Mouse (Mus musculus) gastrocnemius, adult 18-20 months (tissue): ENCODE measurements around the gene Map2k2. TPM values are rescaled to one million over a fixed set of nuclear protein-coding genes. Genes with fewer than 3 reads are reported as not detected.
"Not testable (repeated sequence)": the region's sequence is repeated elsewhere in the genome, so short reads cannot be mapped to it uniquely, and the experiment has no call there.

Experiments used
- DNase-seq: peaks from one replicate; pipeline ENCODE4 v3.0.0; 2021; ENCODE audit warnings: low spot score
- total RNA-seq, 2 experiments: library from RNA; stranded (reverse); gene quantifications; 2 replicates each; pipeline ENCODE4 v1.2.3; 2021

The Map2k2 gene
- total RNA-seq, 2 experiments from 2014 or later, result 173 to 189 TPM

DNA sequence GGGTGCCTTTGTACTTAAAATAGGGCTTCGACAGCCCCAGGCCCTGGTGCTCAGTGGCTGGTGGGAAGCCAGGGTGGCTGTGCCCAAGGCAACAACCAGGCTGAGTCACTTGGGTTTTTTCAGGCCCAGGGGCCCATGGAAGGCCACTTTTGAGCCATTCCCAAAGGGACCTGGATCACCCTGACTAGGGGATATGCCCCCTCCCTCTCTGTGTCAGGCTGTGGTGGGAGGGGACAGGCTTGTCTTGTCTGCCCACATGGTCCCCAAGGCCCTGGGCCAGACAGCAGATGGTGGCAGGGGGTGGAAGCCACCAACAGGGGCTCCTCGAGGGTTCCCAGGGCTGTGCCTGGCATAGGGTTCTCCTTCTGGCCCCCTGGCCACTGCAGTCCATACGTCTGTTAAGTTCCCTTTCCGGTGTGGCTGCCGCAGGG is 36.9 kb downstream of the Map2k2 start:
- DNase-seq, result no peak

DNA sequence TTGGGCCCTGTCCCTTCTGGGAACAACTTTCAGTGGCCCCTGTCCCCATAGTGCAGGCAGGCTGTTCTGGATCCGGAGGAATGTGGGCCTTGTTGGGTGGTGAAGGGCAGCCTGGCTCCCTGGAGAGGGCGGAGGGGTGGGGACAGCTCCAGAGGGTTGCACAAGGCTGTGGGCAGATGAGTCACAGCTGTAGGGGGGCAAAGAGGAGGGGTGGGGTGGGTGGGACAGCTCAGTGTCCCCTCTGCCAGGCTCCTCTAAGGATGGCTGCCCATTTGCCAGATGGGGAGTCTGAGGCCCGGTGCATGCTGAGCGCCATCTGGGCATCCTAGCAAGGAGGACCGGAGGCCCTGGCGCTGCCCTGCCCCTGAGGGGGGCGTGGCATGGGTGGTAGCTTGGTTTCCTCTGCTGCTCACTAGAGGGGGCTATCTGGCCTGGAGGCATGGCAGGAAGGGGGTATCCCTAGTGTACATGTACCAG is 37.5 kb downstream of the Map2k2 start:
- no peak for DNase-seq

DNA sequence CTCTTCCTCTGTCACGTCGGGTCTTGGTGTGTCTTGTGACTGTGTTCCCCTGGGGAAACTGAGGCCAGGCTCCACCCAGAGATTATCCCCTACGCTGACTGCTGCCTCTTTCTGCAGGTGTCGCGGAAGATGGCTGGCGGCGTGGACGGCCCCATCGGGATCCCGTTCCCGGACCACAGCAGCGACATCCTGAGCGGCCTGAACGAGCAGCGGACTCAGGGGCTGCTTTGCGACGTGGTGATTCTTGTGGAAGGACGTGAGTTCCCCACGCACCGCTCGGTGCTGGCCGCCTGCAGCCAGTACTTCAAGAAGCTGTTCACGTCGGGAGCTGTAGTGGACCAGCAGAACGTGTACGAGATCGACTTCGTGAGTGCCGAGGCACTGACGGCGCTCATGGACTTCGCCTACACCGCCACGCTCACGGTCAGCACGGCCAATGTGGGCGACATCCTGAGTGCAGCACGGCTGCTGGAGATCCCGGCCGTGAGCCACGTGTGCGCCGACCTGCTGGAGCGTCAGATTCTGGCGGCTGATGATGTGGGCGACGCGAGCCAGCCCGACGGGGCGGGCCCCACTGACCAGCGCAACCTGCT is 38.2 kb downstream of the Map2k2 start:
- no peak for DNase-seq

DNA sequence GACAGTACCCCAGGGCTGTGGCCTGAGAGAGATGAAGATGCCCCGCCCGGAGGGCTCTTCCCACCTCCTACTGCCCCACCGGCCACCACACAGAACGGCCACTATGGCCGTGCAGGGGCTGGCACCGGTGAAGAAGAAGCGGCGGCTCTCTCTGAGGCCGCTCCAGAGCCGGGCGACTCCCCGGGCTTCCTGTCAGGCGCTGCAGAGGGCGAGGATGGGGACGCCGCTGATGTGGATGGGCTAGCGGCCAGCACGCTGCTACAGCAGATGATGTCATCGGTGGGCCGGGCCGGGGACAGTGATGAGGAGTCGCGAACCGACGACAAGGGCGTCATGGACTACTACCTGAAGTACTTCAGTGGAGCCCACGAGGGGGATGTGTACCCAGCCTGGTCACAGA is 39.0 kb downstream of the Map2k2 start:
- no peak for DNase-seq

DNA sequence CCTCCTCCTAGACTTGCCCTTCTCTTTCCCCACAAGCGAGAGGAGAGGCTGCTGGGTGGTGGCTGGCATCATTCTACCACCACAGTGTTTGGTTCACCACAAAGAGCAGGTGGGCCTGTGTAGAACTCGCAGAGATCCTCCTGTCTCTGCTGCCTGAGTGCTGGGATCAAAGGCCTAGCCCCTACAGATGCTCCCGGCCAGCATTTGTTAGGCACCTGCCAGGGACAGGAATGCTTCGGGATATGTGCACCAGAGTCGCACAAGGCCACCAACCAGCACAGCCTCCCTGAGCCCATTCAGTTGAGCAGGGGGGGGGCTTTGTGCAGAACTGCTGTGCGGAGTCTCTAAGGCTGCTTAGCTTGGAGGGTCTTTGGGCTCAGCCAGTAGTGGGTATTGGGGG is 39.6 kb downstream of the Map2k2 start:
- no peak for DNase-seq

DNA sequence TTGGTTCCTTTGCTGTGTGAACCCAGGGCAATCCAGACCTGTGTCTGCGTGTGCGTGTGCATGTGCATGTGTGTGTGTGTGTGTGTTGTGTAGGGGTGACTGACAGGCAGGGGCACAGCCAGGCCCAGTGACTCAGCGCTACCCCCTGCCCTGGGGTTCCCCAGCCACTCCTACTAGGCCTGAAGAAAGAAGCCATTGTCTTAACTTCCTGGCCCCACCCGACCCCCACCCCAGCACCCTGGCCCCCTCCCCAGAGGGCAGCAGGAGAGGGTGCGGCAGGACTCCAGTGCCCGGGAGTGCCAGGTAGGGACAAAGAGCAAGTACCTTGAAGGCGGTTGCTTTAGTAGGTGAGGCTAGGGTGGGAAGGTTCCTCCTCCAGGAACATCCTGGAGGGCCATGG is 40.1 kb downstream of the Map2k2 start:
- no peak for DNase-seq

DNA sequence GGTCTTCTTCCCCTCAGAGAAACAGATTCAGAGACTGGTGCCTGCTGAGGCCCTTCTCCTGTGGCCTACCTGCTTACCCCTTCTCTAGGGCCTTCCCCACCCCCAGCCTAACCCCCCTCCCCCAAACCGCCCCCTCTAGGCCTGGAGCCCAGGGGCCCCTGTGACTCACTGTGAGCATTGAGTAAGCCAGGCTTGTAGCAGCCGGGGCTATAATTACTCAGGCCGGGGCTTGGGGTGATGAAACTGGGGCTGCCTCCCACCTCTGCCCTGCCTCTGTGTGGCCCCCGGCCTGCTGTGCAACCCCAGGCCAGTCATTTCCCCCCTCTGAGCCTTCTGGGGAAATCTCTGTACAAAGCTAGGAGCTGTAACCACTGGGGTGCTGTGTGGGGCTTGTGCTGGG is 40.6 kb downstream of the Map2k2 start:
- DNase-seq, result no peak

DNA sequence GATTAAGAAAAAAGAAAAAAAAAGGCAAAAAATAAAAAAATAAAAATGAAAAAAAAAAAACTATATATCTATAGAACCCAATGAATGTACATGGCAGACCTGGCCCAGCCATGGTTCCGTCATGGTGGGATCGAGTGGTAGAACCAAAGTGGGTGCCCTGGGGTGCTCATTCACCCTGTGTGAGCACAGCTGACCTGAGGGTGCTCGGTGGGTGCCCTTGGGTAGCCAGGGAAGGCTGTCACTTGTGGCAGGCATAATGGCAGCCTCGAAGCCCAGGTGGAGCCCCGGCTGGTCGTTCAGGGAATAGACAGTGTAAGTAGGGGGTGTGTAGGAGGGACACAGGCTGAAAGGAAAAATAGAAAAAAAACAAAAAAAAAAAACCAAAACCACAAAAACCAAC is 45.5 kb downstream of the Map2k2 start:
- DNase-seq, result no peak

DNA sequence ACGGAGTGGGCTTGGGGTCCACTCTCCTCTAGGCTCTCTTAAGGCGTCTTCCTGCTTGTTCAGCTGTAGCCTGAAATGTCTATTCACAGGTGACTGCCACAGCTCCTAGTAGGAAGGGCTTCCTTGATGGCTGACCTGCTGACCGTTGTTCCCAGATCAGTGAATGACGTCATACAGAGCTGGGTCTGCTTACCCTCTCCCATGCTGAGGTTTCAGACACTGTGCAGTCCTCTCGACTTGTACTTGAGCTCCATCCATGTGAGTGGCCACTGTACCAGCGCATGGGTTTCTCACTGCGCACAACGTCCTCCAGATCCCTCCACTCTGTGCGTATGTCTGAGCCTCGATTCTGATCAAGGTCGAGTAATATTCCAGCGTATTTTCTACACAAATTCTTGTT is 46.9 kb downstream of the Map2k2 start:
- no peak for DNase-seq

DNA sequence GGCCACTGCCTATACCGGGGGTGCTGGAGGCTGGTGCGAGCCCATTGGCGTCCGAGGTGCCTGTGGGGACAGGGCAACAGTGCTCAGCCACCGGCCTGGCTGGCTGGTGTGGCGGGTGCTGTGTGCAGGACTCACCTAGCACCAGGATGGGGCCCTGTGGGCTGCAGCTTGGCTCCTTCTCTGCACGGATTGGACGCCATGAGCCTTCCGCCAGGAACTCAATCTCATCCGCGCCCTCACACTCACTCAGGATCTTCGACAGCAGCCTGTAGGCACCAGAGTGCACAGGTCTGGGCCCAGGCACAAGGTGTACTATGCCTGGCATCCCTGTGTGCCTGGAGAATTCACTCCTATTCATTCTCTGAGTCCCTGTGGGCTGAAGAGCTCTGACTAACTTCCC is 48.6 kb downstream of the Map2k2 start:
- no peak for DNase-seq

DNA sequence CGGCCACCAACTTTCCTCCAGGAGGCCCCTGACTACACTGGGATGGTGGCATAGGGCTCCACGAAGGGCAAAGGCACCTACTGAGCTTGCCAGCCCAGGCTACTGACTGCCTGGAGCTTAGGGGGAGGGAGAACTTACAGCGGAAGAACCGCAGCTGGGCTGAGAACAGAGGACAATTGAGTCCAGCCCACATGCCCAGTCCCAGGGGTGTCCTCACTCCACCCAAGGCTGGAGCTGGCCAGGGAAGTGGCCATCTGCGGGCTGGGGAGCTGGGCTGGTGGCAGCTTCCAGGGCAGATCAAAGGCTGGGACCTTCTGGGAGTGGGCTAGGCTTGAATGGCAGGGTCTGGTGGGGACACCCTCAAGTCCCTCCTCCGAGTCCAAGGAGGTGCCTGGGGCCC is 49.0 kb downstream of the Map2k2 start:
- DNase-seq, result no peak

DNA sequence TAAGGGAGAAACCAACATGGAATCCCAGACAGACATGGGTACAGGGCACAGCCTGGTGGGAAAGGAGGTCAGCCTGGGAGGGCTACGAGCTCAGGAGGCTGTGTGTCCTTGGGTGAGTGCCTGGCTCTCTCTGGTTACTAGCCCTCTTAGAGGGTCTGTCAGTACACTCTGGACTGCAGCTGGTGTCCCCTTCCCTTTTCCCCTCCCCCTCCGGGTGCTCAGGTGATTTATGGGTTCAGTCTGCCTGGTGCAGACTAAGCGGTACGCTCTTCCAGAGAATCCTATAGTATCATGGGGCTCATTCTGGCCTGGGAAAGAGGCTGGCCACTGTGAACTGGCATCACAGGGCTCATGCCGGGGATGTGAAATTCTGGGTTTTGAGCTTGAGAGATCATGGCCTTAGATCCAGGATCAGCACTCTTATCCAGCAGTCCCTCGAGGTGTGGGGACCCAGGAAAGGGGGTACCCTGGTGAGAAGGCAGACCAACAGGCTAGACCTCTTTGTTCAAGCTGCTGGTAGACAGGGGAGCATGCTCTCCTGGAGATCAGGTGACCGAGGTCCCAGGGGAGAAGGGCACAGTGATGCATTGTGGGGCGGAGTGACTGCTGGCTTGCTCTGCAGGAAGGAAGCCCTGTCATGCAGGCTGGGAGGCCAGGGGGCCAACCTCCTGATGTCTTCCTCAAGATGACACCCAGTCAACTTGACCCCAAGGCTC is 56.0 kb downstream of the Map2k2 start:
- DNase-seq, result no peak

DNA sequence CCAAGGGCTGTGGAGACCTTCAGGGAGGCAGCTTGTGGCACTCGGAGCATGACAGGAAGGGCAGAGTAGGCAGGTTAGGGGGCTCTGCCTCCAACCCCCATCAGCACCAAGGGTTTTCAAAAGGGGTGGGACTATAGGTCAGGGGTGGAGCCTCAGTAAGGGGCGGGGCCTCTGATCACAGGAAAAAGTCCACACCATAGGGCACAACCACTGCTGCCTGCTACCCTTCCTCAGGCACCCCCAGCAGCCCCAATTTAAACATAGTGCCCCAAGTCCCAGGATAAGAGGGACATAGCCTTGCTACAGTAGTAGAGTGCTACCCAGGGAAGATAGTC is 56.6 kb downstream of the Map2k2 start:
- no peak for DNase-seq

DNA sequence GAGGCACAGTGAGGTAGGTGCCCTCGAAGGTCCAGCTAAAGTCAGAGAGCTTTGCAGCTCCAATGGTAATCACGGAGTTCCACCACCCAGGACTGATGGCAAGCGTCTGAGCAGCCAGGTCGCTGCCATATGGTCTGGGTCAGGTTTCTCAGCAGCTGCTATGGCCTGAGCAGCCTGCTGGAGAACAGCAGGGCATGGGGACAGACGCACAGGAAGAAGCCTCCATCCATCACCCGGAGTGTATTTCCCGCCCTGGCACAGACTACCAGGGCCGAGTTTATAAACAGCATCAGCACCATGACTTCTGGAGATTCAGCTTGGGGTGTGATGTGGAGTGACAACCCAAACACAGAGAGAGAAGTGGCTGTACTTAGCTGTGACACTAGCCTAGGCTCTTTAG is 59.4 kb downstream of the Map2k2 start:
- no peak for DNase-seq

DNA sequence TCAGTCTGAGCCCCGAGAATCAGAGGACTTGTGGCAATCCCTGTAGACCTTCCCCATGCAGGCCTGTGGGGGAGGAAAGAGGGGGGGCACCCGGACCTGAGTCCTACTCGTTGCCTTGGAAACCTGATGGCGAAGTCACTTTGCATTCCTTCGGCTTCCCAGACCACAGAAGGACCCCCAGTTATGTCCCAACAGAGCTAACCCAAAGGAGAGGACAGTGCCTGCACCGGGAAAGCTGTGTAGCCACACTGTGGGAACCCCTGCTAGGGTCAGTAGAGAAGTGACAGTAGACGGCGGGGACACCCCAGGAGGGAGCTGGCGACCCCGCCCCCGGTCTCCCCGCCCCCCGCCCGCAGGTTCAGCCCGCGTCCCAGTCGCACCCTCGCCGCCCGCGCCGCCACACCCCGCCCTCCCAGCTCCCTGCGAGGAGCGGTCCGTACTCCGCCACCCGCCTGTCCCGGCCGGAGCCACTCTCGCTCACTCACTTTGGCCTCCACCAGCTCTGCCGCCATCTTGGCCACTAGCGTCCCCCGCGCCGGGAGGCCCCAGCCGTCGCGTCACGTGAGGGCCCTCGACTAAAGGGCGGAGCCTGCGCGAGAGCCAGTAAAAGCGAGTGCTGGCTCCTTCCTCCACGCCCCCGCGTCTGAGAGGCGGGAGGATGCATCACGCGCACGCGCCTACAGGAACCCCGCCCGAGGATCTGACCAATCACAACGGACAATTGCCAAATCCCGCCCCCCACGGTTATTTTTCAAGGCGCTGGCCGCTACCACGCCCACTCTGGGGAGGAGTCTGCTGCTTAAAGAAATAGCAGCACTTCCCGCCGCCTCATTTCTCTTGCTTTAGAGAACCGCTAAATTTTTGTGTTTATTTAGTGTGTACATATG is 61.7 kb downstream of the Map2k2 start, which contains the start of gene Pias4:
Gene Pias4, minus strand, starts transcription at position 724 of the 887 bp plus-strand sequence.
- peak; percentile 100 for DNase-seq

DNA sequence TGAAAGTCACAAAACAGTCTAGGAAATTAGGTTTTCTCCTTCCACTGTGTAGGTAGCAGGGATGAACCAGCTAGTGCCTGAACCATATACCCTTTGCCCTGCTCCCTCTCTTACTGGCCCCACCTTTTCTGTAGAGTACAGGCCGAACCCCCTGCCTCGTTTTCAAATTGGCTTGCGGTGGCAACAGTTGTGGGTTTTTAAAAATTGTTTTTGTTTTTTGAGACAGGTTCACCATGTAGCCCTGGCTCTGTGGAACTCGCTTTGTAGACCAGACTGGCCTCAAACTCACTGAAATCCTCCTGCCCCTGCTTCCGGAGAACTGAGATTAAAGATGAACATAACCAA is 62.3 kb downstream of the Map2k2 start:
- DNase-seq, result no peak

DNA sequence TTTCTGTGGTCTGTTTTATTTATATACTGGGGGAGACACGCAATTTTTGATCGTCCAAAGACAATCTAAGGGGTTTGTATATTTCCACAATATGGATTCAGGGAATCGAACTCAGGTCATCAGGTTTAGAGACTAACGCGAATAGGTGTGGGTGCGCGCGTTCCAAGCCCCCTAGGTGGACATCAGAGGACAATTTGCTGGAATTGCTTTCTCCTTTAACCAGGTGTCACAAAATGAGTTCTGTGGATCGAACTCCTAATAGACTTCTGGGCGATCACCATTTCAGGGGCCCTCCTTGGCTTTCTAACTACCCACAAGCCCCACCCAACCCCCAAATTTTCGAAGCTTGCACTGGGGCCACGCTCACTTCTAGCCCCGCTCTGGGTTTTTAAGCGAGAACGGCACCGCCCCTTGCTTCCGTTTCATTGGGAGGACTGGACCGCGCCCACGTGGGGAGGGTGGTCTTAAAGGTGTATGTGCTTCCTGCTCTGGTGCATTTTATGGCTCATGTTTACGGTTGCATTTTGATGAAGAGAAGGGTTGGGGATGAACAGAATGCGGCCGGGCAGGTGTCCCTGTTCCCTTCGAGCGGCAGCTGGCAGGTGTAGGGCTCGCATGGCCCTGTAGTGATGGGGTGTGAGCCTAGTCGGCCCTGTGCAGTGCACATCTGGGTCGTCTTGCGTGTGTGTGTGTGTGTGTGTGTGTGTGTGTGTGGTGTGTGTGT is 63.0 kb downstream of the Map2k2 start:
- DNase-seq, result peak; percentile 88

DNA sequence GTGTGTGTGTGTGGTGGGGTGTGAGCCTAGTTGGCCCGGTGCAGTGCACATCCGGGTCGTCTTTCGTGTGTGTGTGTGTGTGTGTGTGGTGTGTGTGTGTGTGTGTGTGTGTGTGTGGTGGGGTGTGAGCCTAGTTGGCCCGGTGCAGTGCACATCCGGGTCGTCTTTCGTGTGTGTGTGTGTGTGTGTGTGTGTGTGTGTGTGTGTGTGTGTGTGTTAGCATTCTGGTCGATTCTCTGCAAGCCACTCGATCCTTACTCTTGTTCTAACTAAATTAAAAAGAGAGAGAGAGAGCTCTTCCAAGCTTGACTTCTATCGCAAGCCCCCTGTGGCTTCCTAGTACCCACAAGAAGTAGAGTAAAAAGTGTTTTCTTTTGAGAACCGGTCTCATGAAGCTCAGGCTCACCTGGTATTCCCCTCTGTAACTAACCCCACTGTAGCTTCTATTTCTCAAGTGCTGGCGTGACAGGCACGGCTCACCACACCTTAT is 63.7 kb downstream of the Map2k2 start:
- DNase-seq, result not testable (repeated sequence)

DNA sequence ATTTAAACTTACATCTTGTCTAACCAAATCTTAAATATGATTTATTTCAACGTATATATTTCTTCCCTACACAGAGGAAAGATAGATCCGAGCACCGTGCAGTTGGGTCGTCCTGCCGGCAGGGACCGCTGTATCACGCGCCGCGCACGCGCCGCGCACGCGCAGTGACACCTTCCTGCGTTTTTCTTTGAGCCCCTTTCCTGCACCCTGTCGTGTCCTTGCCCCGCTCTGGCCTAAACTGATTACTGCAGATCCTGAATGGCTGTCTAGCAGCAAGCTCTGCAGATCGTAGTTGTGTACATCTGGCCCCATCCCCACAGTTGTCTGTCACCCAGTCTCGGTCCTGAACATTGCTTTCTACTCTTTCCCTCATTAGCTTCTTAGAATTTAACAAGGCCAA is 67.4 kb downstream of the Map2k2 start:
- peak; percentile 78 for DNase-seq

DNA sequence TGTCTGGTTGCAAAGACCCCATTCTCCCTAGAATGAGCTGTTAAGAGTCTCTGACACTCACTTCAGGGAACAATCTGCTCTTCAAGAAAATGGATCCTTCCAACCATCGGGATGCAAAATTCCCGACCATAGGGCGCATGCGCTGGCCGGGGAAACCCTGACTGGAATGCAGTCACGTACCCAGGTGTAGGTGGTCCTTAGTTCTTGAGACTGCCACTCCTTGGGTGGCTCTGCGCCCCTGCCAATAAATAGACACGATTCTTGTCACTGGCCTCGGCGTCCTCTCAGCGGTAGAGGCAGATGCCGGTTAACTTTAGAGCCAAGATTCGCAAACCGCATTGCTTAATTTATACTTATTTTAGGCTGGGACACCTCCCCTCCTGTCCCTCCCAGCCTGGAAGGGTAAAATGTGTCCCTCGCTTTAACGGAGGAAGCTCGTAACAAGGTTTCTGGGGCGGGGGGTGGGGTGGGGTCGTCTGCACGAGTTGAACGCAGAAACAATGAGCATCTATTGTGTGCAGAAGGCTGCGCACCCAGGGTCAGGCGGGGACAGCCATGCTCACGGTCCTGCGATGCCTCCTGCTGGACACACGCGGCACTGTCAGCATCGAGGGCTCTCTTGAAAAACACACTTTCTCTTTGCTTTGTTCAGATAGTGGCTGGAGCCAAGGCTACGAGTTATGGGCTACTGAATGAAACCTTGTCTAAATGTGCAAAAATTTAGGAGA is 69.1 kb downstream of the Map2k2 start:
- DNase-seq, result peak; percentile 87

DNA sequence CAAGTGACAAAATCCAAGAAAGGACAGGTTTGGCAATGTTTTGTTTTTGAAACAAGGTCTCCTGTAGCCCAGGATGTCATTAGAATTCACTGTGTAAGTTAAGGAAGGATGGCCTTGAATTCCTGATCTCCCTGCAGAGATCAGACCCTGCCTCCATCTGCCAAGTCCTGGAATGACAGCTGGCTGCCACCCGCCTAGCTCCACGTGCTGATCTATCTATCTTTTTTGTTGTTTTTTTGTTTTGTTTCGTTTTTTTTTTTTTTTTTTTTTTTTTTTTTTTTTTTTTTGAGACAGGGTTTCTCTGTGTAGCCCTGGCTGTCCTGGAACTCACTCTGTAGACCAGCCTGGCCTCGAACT is 69.6 kb downstream of the Map2k2 start:
- DNase-seq, result not testable (repeated sequence)
